Mouse (Mus musculus): ENCODE measurements around the gene Gm7735. TPM values are rescaled to one million over a fixed set of nuclear protein-coding genes. Genes with fewer than 3 reads are reported as not detected.
"Not testable (repeated sequence)": the region's sequence is repeated elsewhere in the genome, so short reads cannot be mapped to it uniquely, and the experiment has no call there.

The Gm7735 gene
- total RNA-seq (2021): not detected

- DNase-seq; intact Hi-C loops (cut with DNase I): not testable (repeated sequence)
These were observed at the start of gene Gm7735 for GRCm38 (mm10) chr16:89169190-89169589. Gene Gm7735, plus strand, starts transcription at chr16:89169490.

GRCm38 (mm10) chr16:89140551-89140950 is 28.7 kb upstream of the Gm7735 start, which contains the start of gene Gm6358:
Gene Gm6358, plus strand, starts transcription at chr16:89140851.
- intact Hi-C loops (cut with DNase I): no loop called here
- no peak for DNase-seq

- intact Hi-C loops (cut with DNase I): no loop called here
- no peak for DNase-seq
These were observed 18.5 kb upstream of the Gm7735 start, which contains the start of gene Gm10061 for GRCm38 (mm10) chr16:89150786-89151185. Gene Gm10061, plus strand, starts transcription at chr16:89151086.

- intact Hi-C loops (cut with DNase I): no loop called here
These were observed 11.6 kb upstream of the Gm7735 start, which contains the start of gene Gm9789 for GRCm38 (mm10) chr16:89157652-89158051. Gene Gm9789, plus strand, starts transcription at chr16:89157952.

GRCm38 (mm10) chr16:89174435-89174834 is 5.1 kb downstream of the Gm7735 start, which contains the start of gene 1110057P08Rik:
Gene 1110057P08Rik, plus strand, starts transcription at chr16:89174735.
- intact Hi-C loops (cut with DNase I): no loop called here
- no peak for DNase-seq

More at GRCm38 (mm10) chr16:89157652-89158051, 11.6 kb upstream of the Gm7735 start, which contains the start of gene Gm9789:
- DNase-seq: no peak

- intact Hi-C loops (cut with DNase I): no loop called here
- no peak for DNase-seq
These were observed 19.3 kb downstream of the Gm7735 start for GRCm38 (mm10) chr16:89188621-89189020.

- intact Hi-C loops (cut with DNase I): no loop called here
- no peak for DNase-seq
These were observed 36.3 kb downstream of the Gm7735 start, which contains the start of gene Krtap20-2 for GRCm38 (mm10) chr16:89205561-89205960. Gene Krtap20-2, plus strand, starts transcription at chr16:89205861.

Other genes starting within 250 kb of the Gm7735 start
- gene Krtap19-9b, start 237.2 kb upstream of the Gm7735 start, total RNA-seq (2021): not detected
- not detected for gene Krtap16-3, start 206.6 kb upstream of the Gm7735 start, total RNA-seq (2021)
- gene Krtap22-2, start 158.7 kb upstream of the Gm7735 start, total RNA-seq (2021): not detected
- not detected for gene Gm10229, start 154.2 kb upstream of the Gm7735 start, total RNA-seq (2021)
- not detected for gene Krtap6-1, start 137.8 kb upstream of the Gm7735 start, total RNA-seq (2021)
- not detected for gene Gm10228, start 128.0 kb upstream of the Gm7735 start, total RNA-seq (2021)
- not detected for gene Krtap6-5, start 121.6 kb upstream of the Gm7735 start, total RNA-seq (2021)
- gene 1110025L11Rik, start 105.5 kb upstream of the Gm7735 start, total RNA-seq (2021): not detected
- gene Krtap6-3, start 85.5 kb upstream of the Gm7735 start, total RNA-seq (2021): not detected
- gene Gm6358, start 28.6 kb upstream of the Gm7735 start, total RNA-seq (2021): not detected
- not detected for gene Gm10061, start 18.4 kb upstream of the Gm7735 start, total RNA-seq (2021)
- not detected for gene Gm9789, start 11.5 kb upstream of the Gm7735 start, total RNA-seq (2021)
- gene 1110057P08Rik, start 5.2 kb downstream of the Gm7735 start, total RNA-seq (2021): not detected
- gene Krtap20-2, start 36.4 kb downstream of the Gm7735 start, total RNA-seq (2021): not detected
- gene Krtap21-1, start 234.4 kb downstream of the Gm7735 start, total RNA-seq (2021): not detected